Mouse (Mus musculus) forebrain, postnatal 0 days (tissue): ENCODE measurements around the gene Qpct. TPM values are rescaled to one million over a fixed set of nuclear protein-coding genes. Genes with fewer than 3 reads are reported as not detected.
A peak's percentile ranks its signal among the peaks of the same experiment; 100 is the strongest.

ENCODE experiments used
- ATAC-seq: fragments of 200-750 bp; cut with Nextera tagmentation; 2 replicates; pipeline ENCODE4 v1.8.0; 2017; ENCODE audit warnings: mild to moderate bottlenecking, moderate library complexity
- DNase-seq: peaks from one replicate; pipeline ENCODE4 v3.0.0-alpha.2; 2015
- H3K27ac ChIP-seq: fragments of 300-500 bp; sonication (generic); 2 replicates; pipeline ENCODE4 v1.5.1; 2014; ENCODE audit warnings: low read depth, mild to moderate bottlenecking, antibody characterized with exemption, low read length, moderate library complexity, mixed read lengths
- H3K27me3 ChIP-seq: fragments of 300-500 bp; sonication (generic); 2 replicates; pipeline ENCODE4 v1.6.1; 2014; ENCODE audit warnings: mild to moderate bottlenecking, low read length, mixed read lengths; ENCODE audit not compliant: insufficient read depth
- H3K36me3 ChIP-seq: fragments of 300-500 bp; sonication (generic); 2 replicates; pipeline ENCODE4 v1.6.1; 2014; ENCODE audit warnings: mild to moderate bottlenecking, moderate library complexity; ENCODE audit not compliant: insufficient read depth
- H3K4me1 ChIP-seq: fragments of 300-500 bp; sonication (generic); 2 replicates; pipeline ENCODE4 v1.6.1; 2014; ENCODE audit warnings: antibody characterized with exemption; ENCODE audit not compliant: insufficient read depth
- H3K4me2 ChIP-seq: fragments of 300-500 bp; sonication (generic); 2 replicates; pipeline ENCODE4 v1.6.1; 2014; ENCODE audit warnings: low read depth, mild to moderate bottlenecking, moderate library complexity
- H3K4me3 ChIP-seq: fragments of 300-500 bp; sonication (generic); 2 replicates; pipeline ENCODE4 v1.5.1; 2014; ENCODE audit warnings: low read depth, low read length, mixed read lengths
- H3K9ac ChIP-seq: fragments of 300-500 bp; sonication (generic); 2 replicates; pipeline ENCODE4 v1.6.1; 2014; ENCODE audit warnings: mild to moderate bottlenecking
- H3K9me3 ChIP-seq: fragments of 300-500 bp; sonication (generic); 2 replicates; pipeline ENCODE4 v1.6.1; 2016; ENCODE audit warnings: low read length
- CTCF ChIP-seq: sonication (generic); IDR thresholded peaks from 2 replicates; pipeline ENCODE4 v1.5.1; 2016; ENCODE audit warnings: antibody characterized with exemption, control low read depth, low read depth
- WGBS: fragments of 180-500 bp; shearing (Covaris S2); extraction: QIAGEN DNeasy Blood & Tissue Kit; methylation state at CpG from one replicate; pipeline ENCODE4 v1.1.7; 2014; 5-methylcytosine and 5-hydroxymethylcytosine counted together
- polyA plus RNA-seq: library from polyadenylated mRNA; unstranded; fragments of >200 nt; fragmentation: Nextera tagmentation; extraction: Ambion mirVana; gene quantifications from 2 replicates; pipeline ENCODE4 v1.2.1, GENCODE M21; 2015
- total RNA-seq: library from RNA; depleted of rRNA; stranded (reverse); fragments of >200 nt; gene quantifications from 2 replicates; pipeline ENCODE4 v1.2.3, GENCODE M21; 2014

Qpct gene
- total and polyA plus RNA-seq, 2 experiments from 2014 or later: 26.3 to 26.5 TPM

DNA sequence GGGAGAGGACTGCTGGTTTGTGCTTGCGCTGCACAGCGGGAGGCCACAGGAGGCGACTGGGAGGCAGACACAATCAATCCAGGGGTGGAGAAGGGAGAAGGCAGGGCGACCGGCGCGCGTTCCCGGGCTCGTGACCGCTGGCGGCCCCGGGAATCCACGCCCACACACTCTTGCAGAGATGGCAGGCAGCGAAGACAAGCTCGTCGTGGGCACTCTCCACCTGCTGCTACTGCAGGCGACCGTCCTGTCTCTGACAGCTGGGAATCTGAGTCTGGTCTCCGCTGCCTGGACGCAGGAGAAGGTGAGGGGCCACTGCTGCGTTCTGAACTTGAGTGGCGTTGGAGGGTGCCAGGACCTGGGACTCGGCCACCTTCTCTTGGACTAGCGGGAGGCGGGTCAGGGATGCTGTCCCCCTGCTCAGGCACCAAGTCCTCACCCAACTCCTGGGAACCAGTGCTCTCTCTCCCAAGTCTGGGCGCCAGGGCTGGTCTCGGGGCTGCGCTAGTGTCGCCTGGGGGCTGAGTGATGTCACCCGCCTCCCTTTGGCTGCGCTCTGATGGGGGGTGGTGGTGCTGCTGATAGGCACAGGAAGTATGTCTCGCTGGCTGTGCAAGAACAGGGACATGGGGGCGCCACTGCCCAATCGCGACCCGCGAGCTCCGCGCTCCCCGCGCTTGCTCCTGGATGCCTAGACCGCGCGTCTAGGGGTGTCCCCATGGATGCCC lies 544 bp downstream of the Qpct start:
- Histone ChIP-seq H3K4me2 (peak overlapping the region; percentile 94), H3K27me3 (no peaks in the 10 kb centered on the region), H3K4me1 (no peaks in the 10 kb centered on the region), H3K9me3 (no peaks in the 10 kb centered on the region), H3K36me3 (no peaks in the 10 kb centered on the region), H3K9ac (peak overlapping the region; percentile 76), H3K27ac (peak overlapping the region; percentile 88), H3K4me3 (peak overlapping the region; percentile 70)
- WGBS: 1% methylated on average over 45 of the region's 45 CpGs
- ATAC-seq: peak; percentile 99
- peak; percentile 85 for DNase-seq
- peak; percentile 45; the same call in 1 of the 2 replicates for TF ChIP-seq CTCF

DNA sequence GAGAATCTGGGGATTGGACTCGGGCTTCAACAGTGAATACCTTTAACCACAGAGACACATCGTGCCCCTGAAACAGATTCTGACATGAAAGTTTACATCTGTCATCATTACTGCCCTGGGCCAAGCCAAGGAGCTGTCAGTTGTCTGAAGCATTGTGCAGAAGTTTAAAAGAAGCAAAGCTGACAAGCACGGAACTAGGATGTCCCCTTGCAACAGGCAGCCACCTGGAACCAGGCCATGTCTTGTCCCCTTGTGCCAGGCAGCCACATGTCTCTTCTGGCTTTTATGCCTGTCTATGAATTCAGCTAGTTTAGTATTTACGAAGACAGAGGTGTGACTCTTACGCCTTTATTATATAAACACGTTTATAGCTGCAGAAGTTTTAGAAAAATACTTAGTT lies 6.6 kb downstream of the Qpct start:
- H3K9me3 ChIP-seq: no peaks in the 10 kb centered on the region
- H3K27ac ChIP-seq: no peak overlapping the region
- DNase-seq (no peak), ATAC-seq (no peak)
- no peaks in the 10 kb centered on the region for H3K27me3 ChIP-seq
- TF ChIP-seq CTCF: no peak
- H3K4me2 ChIP-seq: no peak overlapping the region
- WGBS: 62% methylated on average over 6 of the region's 6 CpGs
- no peaks in the 10 kb centered on the region for H3K36me3 ChIP-seq
- no peak overlapping the region for H3K4me3 ChIP-seq
- no peak overlapping the region for H3K9ac ChIP-seq
- no peaks in the 10 kb centered on the region; the same call in 1 of the 2 replicates for H3K4me1 ChIP-seq

DNA sequence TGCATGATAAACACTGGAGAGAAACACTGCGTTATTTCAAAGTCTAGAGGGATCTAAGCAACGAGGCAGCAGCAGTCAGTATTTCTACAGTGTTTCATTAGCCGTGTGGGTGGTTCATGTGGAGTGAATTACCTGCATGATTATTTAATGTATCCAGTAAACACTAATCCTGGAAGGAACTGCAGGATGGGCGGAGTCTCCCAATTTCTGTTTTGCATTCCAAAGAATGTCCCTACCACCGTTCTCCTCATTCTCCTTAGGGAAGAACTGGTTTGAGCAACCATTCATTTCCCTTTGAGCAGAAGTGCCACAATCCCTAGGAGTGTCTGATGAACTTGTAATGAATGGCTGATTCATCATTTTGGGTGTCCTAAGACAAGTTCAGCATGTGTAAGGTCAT lies 8.5 kb downstream of the Qpct start:
- Histone ChIP-seq H3K9ac (no peak overlapping the region), H3K27me3 (no peaks in the 10 kb centered on the region), H3K9me3 (no peaks in the 10 kb centered on the region), H3K4me1 (no peaks in the 10 kb centered on the region; the same call in 1 of the 2 replicates), H3K27ac (no peak overlapping the region), H3K4me2 (no peak overlapping the region), H3K36me3 (no peaks in the 10 kb centered on the region), H3K4me3 (no peak overlapping the region)
- DNase-seq: no peak
- no peak for ATAC-seq
- 64% methylated on average over 5 of the region's 5 CpGs for WGBS
- TF ChIP-seq CTCF: no peak

DNA sequence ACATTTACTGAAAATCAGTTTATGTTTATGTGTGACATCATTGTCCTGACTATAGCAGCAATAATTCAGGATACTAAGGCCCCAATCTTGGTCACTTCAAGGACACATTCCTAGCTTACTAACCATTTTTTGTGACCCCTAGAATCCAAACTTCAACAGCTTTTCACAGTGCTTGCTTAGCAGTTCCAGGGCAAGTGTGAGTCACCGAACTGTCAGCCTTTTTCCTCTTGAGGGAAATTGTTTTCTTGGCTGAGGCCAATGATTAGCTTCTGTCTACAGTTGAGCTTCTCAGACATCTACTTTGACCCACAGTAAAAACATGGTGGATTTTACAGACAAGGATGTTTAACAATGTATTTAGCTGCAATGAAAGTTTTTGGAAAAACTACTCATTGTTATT lies 12.5 kb downstream of the Qpct start:
- no peak for TF ChIP-seq CTCF
- Histone ChIP-seq H3K4me1 (no peaks in the 10 kb centered on the region), H3K27me3 (no peaks in the 10 kb centered on the region), H3K9me3 (no peaks in the 10 kb centered on the region), H3K36me3 (no peaks in the 10 kb centered on the region), H3K27ac (no peak overlapping the region), H3K4me2 (no peak overlapping the region), H3K9ac (no peak overlapping the region), H3K4me3 (no peak overlapping the region)
- 88% methylated on average over 1 of the region's 1 CpGs for WGBS
- ATAC-seq (no peak), DNase-seq (no peak)

DNA sequence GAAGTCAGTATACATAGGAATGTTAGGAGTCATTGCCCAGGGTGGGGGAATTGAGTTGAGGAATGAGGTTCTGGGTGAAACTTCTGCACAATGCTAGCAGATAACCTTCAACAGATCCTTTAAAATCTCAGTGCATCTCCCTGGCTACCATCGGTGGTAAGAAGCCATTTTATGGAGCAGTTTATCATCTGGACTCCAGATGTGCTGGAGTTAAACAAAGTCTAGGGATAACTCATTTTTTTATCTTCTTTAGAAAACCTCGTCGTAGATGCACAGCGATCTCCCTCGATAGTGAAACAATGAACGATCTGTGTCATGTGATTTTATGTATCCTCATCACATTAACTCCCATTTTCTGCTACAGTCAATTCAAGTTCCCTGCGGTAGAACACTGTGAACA lies 16.9 kb downstream of the Qpct start:
- Histone ChIP-seq H3K4me2 (no peak overlapping the region), H3K27me3 (no peaks in the 10 kb centered on the region), H3K27ac (no peak overlapping the region), H3K36me3 (0 out of 2 replicates have a peak, but pooled peaks cover 3% of the 10 kb centered on the region), H3K9ac (no peak overlapping the region), H3K4me1 (no peaks in the 10 kb centered on the region), H3K9me3 (no peaks in the 10 kb centered on the region), H3K4me3 (no peak overlapping the region)
- DNase-seq: no peak
- TF ChIP-seq CTCF: no peak
- ATAC-seq: no peak
- 63% methylated on average over 7 of the region's 7 CpGs for WGBS

DNA sequence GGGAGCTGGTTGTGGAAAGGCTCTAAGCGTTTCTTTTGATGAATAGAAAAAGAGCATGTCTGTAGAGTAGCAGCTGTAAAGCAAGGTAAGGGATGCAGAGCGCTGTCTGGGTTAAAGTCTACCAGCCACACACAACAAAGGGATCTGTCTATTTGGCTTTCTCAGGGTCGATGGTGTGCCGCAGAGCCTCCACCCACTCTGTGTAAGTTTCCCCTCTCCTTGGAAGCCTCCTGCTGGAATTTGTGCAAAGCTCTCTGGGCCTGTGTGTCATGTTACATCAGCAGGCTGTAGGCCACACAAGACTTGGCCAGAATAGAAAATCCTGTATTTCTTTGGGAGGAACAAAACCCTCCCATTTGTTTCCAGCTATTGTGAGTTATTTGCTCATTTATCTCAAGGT lies 17.3 kb downstream of the Qpct start:
- Histone ChIP-seq H3K4me1 (no peaks in the 10 kb centered on the region), H3K27ac (no peak overlapping the region), H3K9me3 (no peaks in the 10 kb centered on the region), H3K27me3 (no peaks in the 10 kb centered on the region), H3K9ac (no peak overlapping the region), H3K4me2 (no peak overlapping the region), H3K36me3 (0 out of 2 replicates have a peak, but pooled peaks cover 3% of the 10 kb centered on the region), H3K4me3 (no peak overlapping the region)
- peak; percentile 36; the same call in 1 of the 2 replicates for ATAC-seq
- 35% methylated on average over 4 of the region's 4 CpGs for WGBS
- no peak for TF ChIP-seq CTCF
- no peak for DNase-seq

DNA sequence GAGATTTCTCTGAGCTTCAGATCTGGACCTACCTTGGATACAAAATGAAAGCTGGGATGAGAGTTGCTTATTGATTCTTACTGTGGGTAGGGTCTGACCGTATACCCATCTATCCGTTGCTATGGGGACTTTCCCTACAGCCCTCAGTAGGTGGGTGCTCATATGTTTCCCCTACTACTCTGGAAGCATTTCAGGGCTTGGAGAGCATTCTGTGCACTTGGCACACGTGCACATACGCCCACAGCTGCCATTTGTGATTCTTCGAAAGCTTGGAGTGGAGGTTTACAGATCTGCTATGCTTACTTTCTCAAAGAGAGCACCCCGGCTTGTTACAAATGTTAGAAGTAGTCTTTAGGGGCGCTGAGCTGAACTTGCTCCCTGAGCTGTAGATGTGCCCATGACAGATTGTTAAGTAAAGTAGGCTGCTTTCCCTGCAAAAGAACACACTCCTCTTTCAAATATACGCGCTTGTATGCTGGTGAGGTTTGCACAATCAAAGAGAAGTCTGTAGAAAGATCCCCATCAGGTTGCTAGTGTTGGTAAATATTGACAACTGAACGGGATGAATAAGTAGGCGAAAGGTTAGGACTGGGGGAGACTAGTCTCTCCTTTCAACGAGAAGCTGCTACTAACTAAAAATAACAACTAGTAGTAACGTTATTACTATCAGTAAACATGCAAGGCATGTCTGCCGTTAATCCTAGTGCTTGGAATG lies 18.2 kb downstream of the Qpct start:
- H3K27me3 ChIP-seq: no peaks in the 10 kb centered on the region
- no peaks in the 10 kb centered on the region for H3K4me1 ChIP-seq
- H3K36me3 ChIP-seq: 0 out of 2 replicates have a peak, but pooled peaks cover 3% of the 10 kb centered on the region
- H3K4me2 ChIP-seq: no peak overlapping the region
- H3K9ac ChIP-seq: no peak overlapping the region
- no peak overlapping the region for H3K4me3 ChIP-seq
- H3K27ac ChIP-seq: no peak overlapping the region
- 75% methylated on average over 14 of the region's 14 CpGs for WGBS
- peak; percentile 68 for ATAC-seq
- TF ChIP-seq CTCF: no peak
- no peaks in the 10 kb centered on the region for H3K9me3 ChIP-seq
- DNase-seq: peak; percentile 65
